Mouse (Mus musculus): Measurements from ENCODE around the gene Cyp4x1.
A peak's percentile ranks its signal among the peaks of the same experiment; 100 is the strongest.

The Cyp4x1 gene

DNA sequence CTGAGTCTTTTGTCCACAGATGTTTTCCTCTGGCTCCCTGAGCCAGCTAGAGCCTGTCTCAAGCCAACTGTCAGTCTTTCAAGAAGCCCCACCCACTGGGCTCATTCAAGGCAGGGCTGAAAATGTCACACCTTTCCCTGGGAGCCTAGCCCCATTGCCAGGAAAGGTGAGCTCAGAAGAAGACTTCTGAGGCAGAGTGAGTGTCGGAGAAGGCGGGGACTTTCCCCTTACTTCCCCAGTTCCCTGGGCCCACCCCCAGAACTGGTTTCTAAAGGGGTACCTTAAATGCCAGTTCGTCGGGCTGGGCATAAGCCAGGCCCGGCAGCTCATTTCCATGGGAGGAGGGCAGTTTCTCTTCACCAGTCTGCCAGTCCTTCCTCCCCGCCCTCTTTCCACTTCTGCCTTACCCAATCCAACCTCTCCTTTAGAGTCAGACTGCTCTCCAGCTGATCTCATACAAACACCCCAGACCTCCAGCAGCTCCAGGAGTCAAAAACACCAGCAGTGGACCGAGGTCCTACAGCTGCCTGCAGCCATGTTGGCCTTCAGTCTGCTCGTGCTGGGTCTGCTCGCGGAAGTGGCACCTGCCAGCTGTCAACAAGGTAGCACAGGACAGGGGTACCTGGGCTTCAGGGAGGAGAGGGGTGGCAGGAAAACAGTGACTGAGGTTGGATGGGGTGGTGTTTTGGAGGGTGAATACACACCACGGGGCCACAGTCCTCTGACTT lies 45.3 kb downstream of the Cyp4x1 start, which contains the start of gene Pdzk1ip1:
TSS of gene Pdzk1ip1 (plus strand) at position 98 of the 728 bp plus-strand sequence.
- DNase-seq = no peak

DNA sequence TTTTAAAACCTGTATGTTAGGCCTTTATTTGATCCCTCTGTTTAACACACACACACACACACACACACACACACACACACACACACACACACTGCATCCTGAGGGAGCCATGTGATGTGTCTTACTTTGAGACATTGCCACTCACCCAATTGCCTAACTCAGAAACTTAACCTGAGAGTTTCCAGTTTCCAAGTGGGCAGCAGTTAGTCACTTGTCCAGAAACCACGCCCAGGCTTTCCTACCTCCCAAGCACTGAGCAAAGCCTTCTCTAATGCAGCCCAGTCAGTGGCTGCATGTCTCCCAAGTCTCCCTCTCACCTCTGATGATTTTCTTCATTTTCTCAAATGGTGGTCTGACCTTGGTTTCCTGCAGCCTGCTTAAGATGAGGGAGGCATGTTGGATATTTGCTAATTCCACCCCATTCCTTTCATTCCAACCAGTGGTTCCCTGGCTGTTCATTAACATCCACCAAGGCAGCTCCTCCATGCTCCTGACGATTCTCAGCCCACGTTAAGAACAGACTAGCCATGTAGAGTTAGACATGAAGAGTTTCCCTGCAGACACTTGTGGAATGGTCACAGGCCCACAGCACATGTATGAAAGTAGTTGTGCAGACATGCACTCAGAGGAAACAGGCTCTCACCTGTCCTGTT lies 47.2 kb downstream of the Cyp4x1 start:
- no peak for DNase-seq

DNA sequence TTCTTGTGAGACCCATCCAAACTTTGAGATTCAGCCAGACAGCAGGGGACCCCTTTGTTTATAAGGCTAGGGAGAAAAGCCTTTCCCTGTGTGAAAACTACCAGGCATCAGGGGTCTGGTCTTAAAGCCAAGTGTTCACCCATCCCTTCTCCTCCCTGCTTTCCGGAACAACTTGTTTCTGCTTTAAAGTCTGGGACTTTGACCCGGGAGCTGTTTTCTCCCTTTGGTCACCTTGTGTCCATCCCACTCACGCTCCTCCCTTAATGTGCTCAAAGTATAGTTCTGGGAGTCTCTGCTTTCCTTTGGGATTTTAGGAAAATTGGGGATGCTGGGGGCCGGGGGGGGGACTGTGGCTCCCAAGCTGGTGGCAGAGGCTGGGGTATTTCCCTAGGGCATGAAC lies 47.8 kb downstream of the Cyp4x1 start:
- no peak for DNase-seq

- peak; percentile 52 for DNase-seq
Observed at GRCm38 (mm10) chr4:115085522-115086095, 48.5 kb downstream of the Cyp4x1 start.

DNA sequence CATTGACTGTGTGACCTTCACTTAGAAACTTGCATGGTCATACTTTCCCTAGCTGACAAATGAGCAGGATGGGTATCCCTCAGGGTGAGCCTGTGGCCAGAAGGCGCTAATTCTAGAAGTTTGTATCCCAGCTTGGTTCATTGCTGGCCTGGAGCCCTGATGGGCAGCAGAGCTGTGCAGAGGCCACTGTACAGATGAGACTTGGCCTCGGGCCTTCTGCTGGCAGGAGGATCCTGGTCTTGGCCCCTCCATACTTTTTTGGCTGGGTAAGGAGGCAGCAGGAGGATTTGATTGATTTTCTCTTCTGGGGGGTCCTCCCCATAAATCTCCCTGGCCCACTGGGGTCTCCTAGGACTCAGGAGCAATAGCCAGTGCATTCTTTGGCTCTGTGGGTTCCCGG lies 51.0 kb downstream of the Cyp4x1 start:
- DNase-seq = no peak

DNA sequence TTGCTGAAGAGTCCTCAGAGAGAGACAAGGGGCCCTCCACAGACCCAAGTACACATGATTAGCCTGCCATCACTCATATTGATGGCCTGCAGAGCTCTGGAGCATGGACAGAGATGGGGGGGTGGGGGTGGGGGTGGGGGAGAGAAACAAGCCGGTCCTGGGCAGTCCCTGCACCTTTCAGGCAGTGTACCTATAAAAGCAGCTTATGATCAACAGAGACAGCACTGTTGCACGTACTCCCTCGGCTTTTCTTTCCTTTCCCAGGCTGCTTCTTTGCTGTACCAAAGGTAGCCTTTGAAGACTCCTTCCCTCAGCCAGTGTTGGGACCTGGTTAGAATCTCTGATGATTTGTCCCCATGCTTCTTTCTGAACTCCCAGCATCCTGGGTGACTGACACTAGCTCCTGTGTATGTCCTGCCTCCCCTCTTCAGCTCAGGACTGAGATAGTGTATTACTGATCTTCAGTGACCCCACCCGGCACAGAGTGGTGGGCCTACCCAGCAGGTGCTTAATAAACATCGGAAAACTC lies 54.2 kb downstream of the Cyp4x1 start:
- DNase-seq = no peak

DNA sequence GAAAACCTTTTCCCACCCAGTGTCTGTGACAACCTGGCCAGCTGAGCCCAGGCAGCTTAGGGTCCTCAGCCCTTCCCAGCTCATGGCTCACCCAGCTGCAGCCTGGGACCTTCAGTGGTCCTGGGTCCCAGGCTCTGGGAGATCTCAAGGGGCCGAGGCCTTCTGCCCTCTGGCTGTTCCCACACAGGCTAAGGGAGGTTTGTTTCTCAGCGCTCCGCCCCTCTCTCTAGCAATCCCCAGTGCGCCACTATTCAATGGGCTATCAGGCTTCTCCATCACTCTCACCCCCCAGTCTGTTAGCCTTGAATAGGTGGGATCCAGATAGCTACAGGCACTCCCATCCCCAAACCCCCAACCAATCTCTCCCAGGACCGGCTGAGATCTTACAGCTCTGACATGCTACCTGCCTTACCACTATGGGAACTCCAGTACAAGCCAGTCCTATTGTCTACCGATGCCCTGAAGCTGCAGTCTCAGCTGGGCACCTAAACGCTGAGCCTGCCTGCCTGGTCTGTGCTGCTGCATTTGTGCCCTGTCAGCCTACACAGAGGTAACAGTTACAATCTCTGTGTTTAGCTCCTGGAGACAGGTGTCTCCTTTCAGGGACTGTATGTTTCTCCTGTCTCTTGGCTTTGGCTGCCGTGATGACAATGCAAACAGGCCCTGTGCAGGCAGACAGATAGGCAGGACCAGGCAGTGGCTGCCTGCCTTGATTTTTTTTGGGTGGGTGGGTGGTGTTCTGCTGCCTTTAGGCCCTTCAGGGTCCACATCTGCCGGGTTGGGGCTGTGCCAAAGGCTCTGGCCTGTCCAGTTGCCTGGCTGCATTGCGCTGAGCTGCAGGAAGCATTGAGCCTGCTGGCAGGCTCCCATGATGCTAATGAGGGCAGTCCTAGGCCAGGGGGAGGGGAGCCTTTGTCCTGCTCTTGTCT lies 54.9 kb downstream of the Cyp4x1 start:
- peak; percentile 49 for DNase-seq

DNA sequence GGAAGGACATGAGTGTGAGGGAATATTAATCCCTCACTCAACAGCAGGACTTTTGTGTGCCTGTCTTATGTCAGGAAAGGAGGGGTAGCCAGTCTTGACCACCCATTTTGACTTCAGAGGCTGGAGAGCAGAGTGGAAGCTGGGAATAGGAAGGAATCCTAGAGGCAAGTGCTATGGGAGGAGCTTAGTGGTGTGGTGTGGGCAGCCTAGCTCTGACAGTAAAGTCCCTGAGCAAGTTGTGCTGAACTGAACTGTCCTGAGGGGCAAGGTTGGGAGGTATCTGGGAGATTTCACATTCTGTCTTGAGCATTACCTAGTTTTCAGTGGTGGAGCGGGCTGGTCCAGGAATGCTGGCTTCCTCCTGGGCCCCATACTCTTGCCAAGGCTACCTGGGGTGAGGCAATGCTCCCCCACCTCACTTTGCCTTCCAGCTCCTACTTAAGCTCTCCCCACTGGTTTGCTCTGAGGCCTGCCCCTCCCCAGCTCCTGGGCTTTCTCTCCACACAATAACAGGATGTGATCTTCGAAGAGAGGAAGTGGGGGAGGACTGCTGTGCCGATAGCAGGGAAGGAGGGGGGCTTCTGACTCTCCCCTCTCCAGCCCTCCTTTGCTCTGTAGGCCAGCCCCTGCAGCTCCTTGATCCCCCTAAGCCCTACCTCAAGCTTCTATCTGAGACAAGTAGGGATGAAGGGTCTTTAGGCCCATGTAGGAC lies 58.7 kb downstream of the Cyp4x1 start:
- no peak for DNase-seq

DNA sequence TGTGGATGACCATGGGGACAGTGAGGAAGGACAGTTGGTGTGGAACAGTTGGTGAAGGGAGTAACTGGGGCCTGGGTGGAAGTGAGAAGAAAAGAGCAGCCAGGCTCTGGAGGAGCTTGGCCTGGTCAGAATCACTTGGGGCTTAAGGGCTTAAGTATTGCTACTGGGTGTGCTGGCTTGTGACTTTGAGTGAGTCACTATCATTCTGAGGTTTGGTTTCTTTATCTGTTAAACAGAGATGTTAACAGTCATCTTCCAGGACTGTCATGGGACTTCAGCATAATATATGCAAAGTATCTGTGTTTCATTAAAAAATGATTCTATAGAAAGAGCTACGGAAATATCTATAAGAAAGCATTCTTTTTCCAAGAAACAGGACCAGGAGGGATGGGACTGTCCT lies 59.3 kb downstream of the Cyp4x1 start:
- DNase-seq = no peak

DNA sequence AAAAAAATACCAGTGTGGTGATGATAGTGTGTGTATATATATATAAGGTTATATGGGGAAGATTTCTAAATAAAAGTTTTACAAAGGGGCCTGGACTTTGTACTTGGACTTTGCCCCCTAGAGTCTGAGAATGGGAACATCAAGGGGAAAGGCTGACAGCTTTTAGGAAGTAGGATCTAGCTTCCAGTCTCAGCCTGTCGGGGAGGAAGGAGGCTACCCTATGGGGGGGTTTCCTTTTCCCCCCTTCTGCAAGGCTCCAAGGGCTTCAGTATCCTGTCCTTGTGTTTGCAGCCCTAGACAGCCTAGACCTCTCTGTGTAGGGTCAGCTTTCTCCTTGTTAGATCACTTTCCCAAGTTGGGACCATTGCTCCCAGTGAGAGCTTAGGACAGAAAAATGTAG lies 62.4 kb downstream of the Cyp4x1 start:
- DNase-seq = no peak

GRCm38 (mm10) chr4:115063518-115064239 lies 70.4 kb downstream of the Cyp4x1 start:
- DNase-seq = no peak

DNA sequence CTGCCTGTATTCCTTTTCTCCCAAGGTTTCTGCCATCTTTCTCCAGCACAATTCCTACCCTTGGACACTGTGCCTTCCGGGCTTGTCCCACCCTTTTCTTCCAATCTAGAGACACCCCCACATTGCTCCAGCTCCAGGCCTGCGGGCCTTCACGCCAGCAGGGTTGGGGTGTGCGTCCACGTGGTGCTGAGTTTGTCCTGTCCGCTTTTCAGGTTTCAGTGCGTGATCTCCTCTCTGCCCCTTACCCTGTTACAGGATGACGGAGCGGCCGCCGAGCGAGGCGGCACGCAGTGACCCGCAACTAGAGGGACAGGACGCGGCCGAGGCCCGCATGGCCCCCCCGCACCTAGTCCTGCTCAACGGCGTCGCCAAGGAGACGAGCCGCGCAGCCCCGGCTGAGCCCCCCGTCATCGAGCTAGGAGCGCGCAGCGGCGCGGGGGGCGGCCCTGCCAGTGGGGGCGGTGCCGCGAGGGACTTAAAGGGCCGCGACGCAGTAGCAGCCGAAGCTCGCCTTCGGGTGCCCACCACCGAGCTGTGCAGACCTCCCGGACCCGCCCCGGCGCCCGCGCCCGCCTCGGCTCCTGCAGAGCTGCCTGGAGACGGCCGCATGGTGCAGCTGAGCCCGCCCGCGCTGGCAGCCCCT lies 71.1 kb downstream of the Cyp4x1 start:
- peak; percentile 64 for DNase-seq

GRCm38 (mm10) chr4:115062540-115062874 lies 71.6 kb downstream of the Cyp4x1 start:
- no peak for DNase-seq

DNA sequence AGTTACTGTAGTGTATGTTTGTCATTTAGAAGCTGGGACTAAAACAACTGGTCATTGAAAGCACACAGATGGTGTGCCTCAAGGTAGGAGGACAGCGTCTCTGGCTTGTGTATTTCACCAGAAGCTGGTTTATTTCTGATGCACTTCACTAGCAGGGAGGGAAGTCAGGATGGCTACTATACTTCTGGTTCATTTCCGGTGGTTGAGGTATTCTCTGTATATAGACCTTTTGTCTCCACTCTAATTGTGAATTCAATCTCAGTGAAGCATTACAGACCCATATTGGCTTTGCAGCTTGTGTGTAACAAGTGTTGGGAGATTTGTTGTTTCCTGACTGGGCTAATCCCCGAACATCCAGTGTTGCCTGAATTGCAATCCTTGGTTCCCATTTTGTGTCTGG lies 73.3 kb downstream of the Cyp4x1 start:
- DNase-seq = no peak

DNA sequence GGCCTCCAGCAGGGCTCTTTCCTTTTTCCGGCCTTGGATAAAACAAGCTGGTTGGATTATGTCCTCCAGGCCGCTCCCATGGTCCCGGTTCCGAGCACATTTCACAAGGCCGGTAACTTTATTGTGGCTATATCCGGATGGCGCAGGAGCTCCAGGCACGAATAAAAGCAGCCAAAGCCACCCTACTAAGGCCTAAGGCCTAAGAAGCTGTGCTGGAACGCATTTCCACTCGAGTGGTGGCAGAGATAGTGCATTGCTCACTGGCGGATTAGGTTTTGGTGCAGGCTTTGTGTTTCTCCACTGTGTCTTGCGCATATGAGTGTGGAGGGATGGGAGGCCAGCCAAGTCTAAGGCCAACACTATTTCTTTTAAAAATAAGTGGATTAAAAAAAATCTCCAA lies 74.2 kb downstream of the Cyp4x1 start:
- DNase-seq = no peak

GRCm38 (mm10) chr4:115058871-115059590 lies 75.0 kb downstream of the Cyp4x1 start:
- DNase-seq = no peak

- DNase-seq = peak; percentile 38
Observed at GRCm38 (mm10) chr4:115058317-115058761, 75.7 kb downstream of the Cyp4x1 start.

GRCm38 (mm10) chr4:115057674-115058316 lies 76.3 kb downstream of the Cyp4x1 start:
- DNase-seq = peak; percentile 15

DNA sequence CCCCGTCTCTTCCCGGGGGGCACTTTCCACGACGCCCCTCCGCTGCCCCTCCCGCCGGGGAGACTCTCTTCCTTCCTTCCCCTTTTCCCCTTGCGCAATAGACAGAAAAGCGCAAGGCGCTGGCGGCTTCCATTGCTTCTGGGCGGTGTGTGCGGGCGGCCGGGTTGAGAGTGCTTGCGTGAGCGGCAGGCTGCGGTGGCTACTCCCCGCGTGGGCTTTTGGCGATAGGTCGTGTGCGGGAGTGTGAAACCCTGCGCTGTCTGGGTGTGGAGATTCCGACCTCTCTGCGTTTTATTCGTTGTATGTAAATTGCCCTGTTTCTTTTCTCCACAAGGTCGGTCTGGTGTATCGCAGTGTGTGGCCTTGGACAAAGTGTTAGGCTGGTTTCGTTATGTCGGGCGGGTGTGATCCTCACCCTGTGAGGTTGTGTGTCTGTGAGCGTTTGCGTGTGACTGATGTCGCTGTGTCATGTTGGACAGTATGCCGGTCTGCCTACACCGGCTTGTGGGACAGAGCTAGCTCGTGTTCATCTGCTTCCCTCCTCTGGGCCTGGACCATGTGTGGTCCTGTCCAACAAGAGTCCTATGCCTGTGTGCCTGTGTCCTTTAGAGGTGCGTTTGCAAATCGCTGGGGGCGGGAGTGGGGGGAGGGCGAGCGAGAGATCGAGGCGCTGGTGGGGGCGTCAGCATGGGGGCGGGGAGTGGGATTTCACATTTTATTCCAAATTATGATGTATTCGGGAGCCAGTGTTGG lies 77.0 kb downstream of the Cyp4x1 start:
- DNase-seq = peak; percentile 55

Measured in right cerebral cortex, postnatal 4 days (tissue).